Mouse (Mus musculus) myocyte (in vitro differentiated cells): Measurements from ENCODE around the gene Defb48.

Experiments used
- CEBPB ChIP-seq: IDR thresholded peaks from 2 replicates; pipeline ENCODE4 v1.6.1; 2011; ENCODE audit warnings: mild to moderate bottlenecking, moderate library complexity; ENCODE audit not compliant: poor library complexity, insufficient read depth, severe bottlenecking
- E2F4 ChIP-seq: IDR thresholded peaks from one replicate; pipeline ENCODE4 v1.6.1; 2011; ENCODE audit warnings: mild to moderate bottlenecking, control low read depth, moderate library complexity; ENCODE audit not compliant: insufficient read depth
- MAX ChIP-seq: IDR thresholded peaks from one replicate; pipeline ENCODE4 v1.6.1; 2011; ENCODE audit warnings: low read depth, mild to moderate bottlenecking, control low read depth
- MYOD1 ChIP-seq, 3 experiments: IDR thresholded peaks; one replicate each; pipeline ENCODE4 v1.6.1; 2011; ENCODE audit warnings: control low read depth in 2 of 3, low read depth in 2 of 3, mild to moderate bottlenecking in 2 of 3, moderate library complexity in 1 of 3; ENCODE audit not compliant: insufficient read length in 2 of 3, control insufficient read depth in 1 of 3
- POLR2A ChIP-seq: IDR thresholded peaks from one replicate; pipeline ENCODE4 v1.6.1; 2011; ENCODE audit warnings: low read depth, mild to moderate bottlenecking, control low read depth, moderate library complexity; ENCODE audit not compliant: insufficient read length
- POLR2AphosphoS2 ChIP-seq: IDR thresholded peaks from one replicate; pipeline ENCODE4 v1.6.1; 2011; ENCODE audit warnings: low read depth, control low read depth; ENCODE audit not compliant: insufficient read length
- TCF3 ChIP-seq: IDR thresholded peaks from one replicate; pipeline ENCODE4 v1.6.1; 2011; ENCODE audit warnings: low read depth, control low read depth; ENCODE audit not compliant: insufficient read length

GRCm38 (mm10) chr14:62946794-62947193, 37.5 kb downstream of the Defb48 start:
- TF ChIP-seq POLR2A (no peak), TCF3 (no peak), POLR2AphosphoS2 (no peak), E2F4 (no peak), MAX (no peak), CEBPB (no peak), MYOD1 (IDR thresholded peaks at IDR 0.05; ENCODE audit: control insufficient read depth in 1 of 3, insufficient read length in 2 of 3, low read depth in 2 of 3) (no peak)
